Mouse (Mus musculus): ENCODE results near the gene 4930544D05Rik. TPM values are rescaled to one million over a fixed set of nuclear protein-coding genes. Genes with fewer than 3 reads are reported as not detected.

4930544D05Rik gene
- polyA plus RNA-seq, 1 experiment from 2014 or later = not detected

- no peak overlapping the region for H3K9ac ChIP-seq (replicated peaks; ENCODE audit: low read length)
- peaks cover 16% of the 10 kb centered on the region for H3K36me3 ChIP-seq (ENCODE audit: insufficient read depth, low read length)
- H3K9me3 ChIP-seq (ENCODE audit: low read length) = no peaks in the 10 kb centered on the region
- H3K4me3 ChIP-seq (ENCODE audit: low read length) = no peak overlapping the region
- no peaks in the 10 kb centered on the region for H3K27me3 ChIP-seq (ENCODE audit: insufficient read depth, low read length)
- 75% methylated on average over 4 of the region's 4 CpGs for WGBS
- H3K4me2 ChIP-seq (replicated peaks; ENCODE audit: low read depth, low read length) = no peak overlapping the region
- ATAC-seq (ENCODE audit: low FRiP score, low TSS enrichment) = no peak
- H3K27ac ChIP-seq (ENCODE audit: low read length) = no peak overlapping the region; the same call in 1 of the 2 replicates
- peaks cover 20% of the 10 kb centered on the region for H3K4me1 ChIP-seq (ENCODE audit: insufficient read depth, low read length)
Observed at GRCm38 (mm10) chr11:70596094-70596493, 19.6 kb upstream of the 4930544D05Rik start.

DNA sequence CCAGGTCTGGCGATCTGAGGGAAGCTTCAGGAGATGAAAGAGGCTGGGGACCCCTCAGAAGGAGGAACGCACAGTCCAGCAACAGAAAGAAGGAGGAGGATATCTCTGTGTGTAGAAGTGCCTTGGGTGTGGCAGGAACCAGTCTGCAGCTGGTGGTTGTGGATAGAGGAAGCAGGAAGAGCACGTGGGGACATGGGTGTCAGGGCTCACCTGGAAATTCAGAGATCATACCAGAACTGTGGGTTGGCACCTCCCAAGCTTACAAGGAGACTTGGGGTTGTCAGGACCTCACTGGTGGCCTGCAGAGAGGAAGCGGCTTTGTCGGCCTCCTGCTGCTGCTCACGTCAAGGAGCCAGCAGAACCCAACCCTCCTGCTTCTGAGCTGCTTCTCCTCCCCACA, 18.3 kb upstream of the 4930544D05Rik start:
- Histone ChIP-seq H3K9ac (replicated peaks; ENCODE audit: low read length) (no peak overlapping the region), H3K9me3 (ENCODE audit: low read length) (no peaks in the 10 kb centered on the region), H3K4me1 (ENCODE audit: insufficient read depth, low read length) (peaks cover 12% of the 10 kb centered on the region), H3K27me3 (ENCODE audit: insufficient read depth, low read length) (no peaks in the 10 kb centered on the region), H3K4me3 (ENCODE audit: low read length) (no peak overlapping the region), H3K27ac (ENCODE audit: low read length) (no peak overlapping the region), H3K36me3 (ENCODE audit: insufficient read depth, low read length) (peaks cover 25% of the 10 kb centered on the region), H3K4me2 (replicated peaks; ENCODE audit: low read depth, low read length) (no peak overlapping the region)
- ATAC-seq (ENCODE audit: low FRiP score, low TSS enrichment) = no peak
- 87% methylated on average over 6 of the region's 6 CpGs for WGBS

DNA sequence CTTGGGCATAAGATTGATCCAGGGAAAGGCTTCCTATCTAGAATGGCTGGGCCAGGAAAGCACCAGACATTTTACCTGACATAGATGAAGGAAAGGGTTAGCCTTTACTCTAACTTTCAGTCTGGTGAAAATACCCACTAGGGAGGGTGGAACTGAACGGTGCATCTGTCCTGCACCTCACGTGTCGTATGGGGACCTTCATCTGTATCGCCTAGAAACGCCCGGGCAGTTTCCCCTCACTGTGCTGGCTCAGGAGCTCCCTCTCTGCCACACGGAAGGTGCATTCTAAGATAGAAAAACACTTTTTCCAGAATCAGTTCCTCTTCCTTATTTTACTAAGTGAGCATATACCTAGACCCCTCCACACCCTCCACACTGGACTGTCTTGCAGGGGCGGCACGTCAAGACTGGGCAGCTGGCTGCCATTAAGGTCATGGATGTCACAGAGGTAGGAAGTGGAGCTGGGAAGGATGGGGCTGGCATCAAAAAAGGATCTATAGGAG, 17.1 kb upstream of the 4930544D05Rik start:
- Histone ChIP-seq H3K4me3 (ENCODE audit: low read length) (no peak overlapping the region), H3K9ac (replicated peaks; ENCODE audit: low read length) (no peak overlapping the region), H3K36me3 (ENCODE audit: insufficient read depth, low read length) (peaks cover 33% of the 10 kb centered on the region), H3K4me1 (ENCODE audit: insufficient read depth, low read length) (peaks cover 12% of the 10 kb centered on the region), H3K9me3 (ENCODE audit: low read length) (no peaks in the 10 kb centered on the region), H3K27me3 (ENCODE audit: insufficient read depth, low read length) (no peaks in the 10 kb centered on the region), H3K4me2 (replicated peaks; ENCODE audit: low read depth, low read length) (no peak overlapping the region), H3K27ac (ENCODE audit: low read length) (no peak overlapping the region)
- no peak for ATAC-seq (ENCODE audit: low FRiP score, low TSS enrichment)
- 88% methylated on average over 9 of the region's 9 CpGs for WGBS

DNA sequence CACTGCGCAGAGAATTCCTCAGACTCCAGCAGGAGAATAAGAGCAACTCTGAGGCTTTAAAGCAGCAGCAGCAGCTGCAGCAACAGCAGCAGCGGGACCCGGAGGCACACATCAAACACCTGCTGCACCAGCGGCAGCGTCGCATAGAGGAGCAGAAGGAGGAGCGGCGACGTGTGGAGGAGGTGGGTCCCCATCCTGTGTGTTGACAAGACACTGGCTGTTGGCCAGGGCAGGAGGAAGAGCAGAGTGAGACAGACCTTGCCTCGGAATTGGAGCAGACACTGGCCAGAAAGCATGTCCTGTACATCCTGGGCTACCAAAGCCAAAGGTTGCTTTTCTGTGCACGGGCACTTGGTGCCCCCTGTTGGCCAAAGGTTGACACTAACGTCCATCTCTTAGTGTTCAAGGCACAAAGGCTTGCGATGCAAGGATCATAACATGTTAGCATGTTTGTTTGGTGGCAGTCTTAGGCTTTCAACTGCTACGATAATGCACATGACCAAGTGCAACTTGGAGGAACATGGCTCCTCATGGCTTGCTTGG, 10.6 kb upstream of the 4930544D05Rik start:
- 54% methylated on average over 14 of the region's 14 CpGs for WGBS

GRCm38 (mm10) chr11:70606717-70607116, 8.9 kb upstream of the 4930544D05Rik start:
- peaks cover 89% of the 10 kb centered on the region for H3K36me3 ChIP-seq (ENCODE audit: insufficient read depth, low read length)
- no peak overlapping the region for H3K4me3 ChIP-seq (ENCODE audit: low read length)
- ATAC-seq (ENCODE audit: low FRiP score, low TSS enrichment) = no peak
- no peak overlapping the region for H3K9ac ChIP-seq (replicated peaks; ENCODE audit: low read length)
- 72% methylated on average over 12 of the region's 12 CpGs for WGBS
- no peak overlapping the region for H3K4me2 ChIP-seq (replicated peaks; ENCODE audit: low read depth, low read length)
- no peaks in the 10 kb centered on the region for H3K9me3 ChIP-seq (ENCODE audit: low read length)
- no peaks in the 10 kb centered on the region for H3K27me3 ChIP-seq (ENCODE audit: insufficient read depth, low read length)
- H3K27ac ChIP-seq (ENCODE audit: low read length) = no peak overlapping the region
- peaks cover 11% of the 10 kb centered on the region; the same call in 1 of the 2 replicates for H3K4me1 ChIP-seq (ENCODE audit: insufficient read depth, low read length)

More for the DNA sequence above, 10.6 kb upstream of the 4930544D05Rik start:
- peaks cover 78% of the 10 kb centered on the region for H3K36me3 ChIP-seq (ENCODE audit: insufficient read depth, low read length)
- H3K9me3 ChIP-seq (ENCODE audit: low read length) = no peaks in the 10 kb centered on the region
- H3K9ac ChIP-seq (replicated peaks; ENCODE audit: low read length) = no peak overlapping the region
- ATAC-seq (ENCODE audit: low FRiP score, low TSS enrichment) = no peak
- H3K4me1 ChIP-seq (ENCODE audit: insufficient read depth, low read length) = peaks cover 11% of the 10 kb centered on the region; the same call in 1 of the 2 replicates
- H3K4me2 ChIP-seq (replicated peaks; ENCODE audit: low read depth, low read length) = no peak overlapping the region
- H3K27me3 ChIP-seq (ENCODE audit: insufficient read depth, low read length) = no peaks in the 10 kb centered on the region
- no peak overlapping the region for H3K27ac ChIP-seq (ENCODE audit: low read length)
- H3K4me3 ChIP-seq (ENCODE audit: low read length) = no peak overlapping the region

GRCm38 (mm10) chr11:70607611-70608010, 8.0 kb upstream of the 4930544D05Rik start:
- Histone ChIP-seq H3K27ac (ENCODE audit: low read length) (no peak overlapping the region), H3K9me3 (ENCODE audit: low read length) (no peaks in the 10 kb centered on the region), H3K27me3 (ENCODE audit: insufficient read depth, low read length) (no peaks in the 10 kb centered on the region), H3K9ac (replicated peaks; ENCODE audit: low read length) (no peak overlapping the region), H3K36me3 (ENCODE audit: insufficient read depth, low read length) (peaks cover 89% of the 10 kb centered on the region), H3K4me1 (ENCODE audit: insufficient read depth, low read length) (peaks cover 11% of the 10 kb centered on the region; the same call in 1 of the 2 replicates), H3K4me2 (replicated peaks; ENCODE audit: low read depth, low read length) (no peak overlapping the region), H3K4me3 (ENCODE audit: low read length) (no peak overlapping the region)
- ATAC-seq (ENCODE audit: low FRiP score, low TSS enrichment) = no peak
- WGBS = 90% methylated on average over 9 of the region's 9 CpGs

- no peak overlapping the region for H3K4me3 ChIP-seq (ENCODE audit: low read length)
- H3K9ac ChIP-seq (replicated peaks; ENCODE audit: low read length) = no peak overlapping the region
- no peak overlapping the region for H3K4me2 ChIP-seq (replicated peaks; ENCODE audit: low read depth, low read length)
- H3K4me1 ChIP-seq (ENCODE audit: insufficient read depth, low read length) = peaks cover 11% of the 10 kb centered on the region; the same call in 1 of the 2 replicates
- H3K9me3 ChIP-seq (ENCODE audit: low read length) = no peaks in the 10 kb centered on the region
- peaks cover 91% of the 10 kb centered on the region for H3K36me3 ChIP-seq (ENCODE audit: insufficient read depth, low read length)
- WGBS = 73% methylated on average over 26 of the region's 26 CpGs
- ATAC-seq (ENCODE audit: low FRiP score, low TSS enrichment) = peak; percentile 77
- no peaks in the 10 kb centered on the region for H3K27me3 ChIP-seq (ENCODE audit: insufficient read depth, low read length)
- peak overlapping the region; percentile 16; the same call in 1 of the 2 replicates for H3K27ac ChIP-seq (ENCODE audit: low read length)
Observed at GRCm38 (mm10) chr11:70608381-70609066, 7.1 kb upstream of the 4930544D05Rik start.

- Histone ChIP-seq H3K4me1 (ENCODE audit: insufficient read depth, low read length) (peaks cover 24% of the 10 kb centered on the region), H3K27ac (ENCODE audit: low read length) (no peak overlapping the region), H3K4me3 (ENCODE audit: low read length) (no peak overlapping the region), H3K4me2 (replicated peaks; ENCODE audit: low read depth, low read length) (no peak overlapping the region), H3K36me3 (ENCODE audit: insufficient read depth, low read length) (peaks cover 68% of the 10 kb centered on the region), H3K27me3 (ENCODE audit: insufficient read depth, low read length) (no peaks in the 10 kb centered on the region), H3K9ac (replicated peaks; ENCODE audit: low read length) (no peak overlapping the region), H3K9me3 (ENCODE audit: low read length) (no peaks in the 10 kb centered on the region)
- 87% methylated on average over 4 of the region's 4 CpGs for WGBS
- ATAC-seq (ENCODE audit: low FRiP score, low TSS enrichment) = no peak
Observed at GRCm38 (mm10) chr11:70610752-70611151, 4.9 kb upstream of the 4930544D05Rik start.

- Histone ChIP-seq H3K9ac (replicated peaks; ENCODE audit: low read length) (no peak overlapping the region), H3K27me3 (ENCODE audit: insufficient read depth, low read length) (no peaks in the 10 kb centered on the region), H3K4me2 (replicated peaks; ENCODE audit: low read depth, low read length) (no peak overlapping the region), H3K4me3 (ENCODE audit: low read length) (no peak overlapping the region), H3K36me3 (ENCODE audit: insufficient read depth, low read length) (peaks cover 56% of the 10 kb centered on the region), H3K9me3 (ENCODE audit: low read length) (no peaks in the 10 kb centered on the region), H3K27ac (ENCODE audit: low read length) (no peak overlapping the region), H3K4me1 (ENCODE audit: insufficient read depth, low read length) (peaks cover 24% of the 10 kb centered on the region)
- ATAC-seq (ENCODE audit: low FRiP score, low TSS enrichment) = no peak
- 84% methylated on average over 7 of the region's 7 CpGs for WGBS
Observed at GRCm38 (mm10) chr11:70612505-70612904, 3.1 kb upstream of the 4930544D05Rik start.

DNA sequence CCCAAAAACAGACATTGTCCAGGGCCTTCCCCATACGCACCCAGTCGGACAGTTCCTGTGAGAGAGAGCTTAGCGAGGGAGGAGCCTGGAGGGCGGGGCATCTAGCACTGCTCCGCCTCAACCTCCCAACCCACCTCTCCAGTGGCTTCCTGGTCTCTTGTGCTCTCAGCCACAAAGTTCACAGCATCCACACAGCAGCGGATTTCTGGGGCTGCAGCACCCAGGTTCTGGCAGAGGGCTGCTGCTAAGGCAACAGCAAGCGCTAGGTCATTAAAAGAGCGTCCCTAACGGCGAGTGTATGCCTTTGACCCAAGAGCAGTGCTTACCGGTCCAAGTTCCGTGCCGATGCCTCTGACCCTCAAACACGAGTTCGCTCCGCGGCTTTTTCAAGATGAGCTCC, 574 bp upstream of the 4930544D05Rik start:
- Histone ChIP-seq H3K9me3 (ENCODE audit: low read length) (no peaks in the 10 kb centered on the region), H3K27ac (ENCODE audit: low read length) (peak overlapping the region; percentile 76), H3K9ac (replicated peaks; ENCODE audit: low read length) (peak overlapping the region; percentile 33), H3K27me3 (ENCODE audit: insufficient read depth, low read length) (no peaks in the 10 kb centered on the region), H3K36me3 (ENCODE audit: insufficient read depth, low read length) (peaks cover 30% of the 10 kb centered on the region), H3K4me1 (ENCODE audit: insufficient read depth, low read length) (peaks cover 13% of the 10 kb centered on the region), H3K4me2 (replicated peaks; ENCODE audit: low read depth, low read length) (peak overlapping the region; percentile 77), H3K4me3 (ENCODE audit: low read length) (peak overlapping the region; percentile 43)
- peak; percentile 93 for ATAC-seq (ENCODE audit: low FRiP score, low TSS enrichment)
- 1% methylated on average over 17 of the region's 17 CpGs for WGBS

Data from kidney, embryonic 16.5 days (tissue).